Mouse (Mus musculus): ENCODE data around the gene Fyn. TPM values are rescaled to one million over a fixed set of nuclear protein-coding genes. Genes with fewer than 3 reads are reported as not detected.

Fyn gene
- total and polyA plus RNA-seq, 2 experiments from 2014 or later = 95.2 to 120 TPM

DNA sequence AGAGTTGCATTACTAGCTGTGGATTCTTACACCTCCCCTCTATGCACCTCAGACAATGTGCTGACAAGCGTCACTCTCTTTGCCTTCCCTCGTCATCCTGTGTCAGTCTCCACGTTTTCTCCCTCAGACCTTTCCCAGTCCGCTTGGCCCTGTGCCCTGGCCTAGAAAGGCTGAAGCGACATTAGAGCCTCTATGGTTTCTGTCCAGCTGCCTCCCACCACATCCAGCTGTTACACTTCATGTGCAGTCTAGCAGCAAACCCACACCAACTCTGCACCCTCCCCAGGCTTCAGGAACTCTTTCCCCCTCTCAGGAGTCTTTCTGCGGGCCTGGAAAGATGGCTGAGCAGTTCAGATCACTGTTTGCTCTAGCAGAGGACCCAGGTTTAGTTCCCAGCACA lies 98.7 kb downstream of the Fyn start:
- TF ChIP-seq CTCF (IDR thresholded peaks at IDR 0.05; ENCODE audit: low read depth) = no peak
- 59% methylated on average over 6 of the region's 6 CpGs for WGBS
- no peaks in the 10 kb centered on the region for H3K27me3 ChIP-seq (ENCODE audit: insufficient read depth, low read length)
- H3K9ac ChIP-seq (replicated peaks; ENCODE audit: low read length) = no peak overlapping the region
- no peak overlapping the region for H3K27ac ChIP-seq
- no peak overlapping the region for H3K4me2 ChIP-seq (ENCODE audit: low read depth, low read length)
- H3K4me3 ChIP-seq (ENCODE audit: low read length) = no peak overlapping the region
- H3K36me3 ChIP-seq (ENCODE audit: insufficient read depth, low read length) = no peaks in the 10 kb centered on the region
- H3K9me3 ChIP-seq (ENCODE audit: low read length) = no peaks in the 10 kb centered on the region
- DNase-seq (ENCODE audit: low spot score) (no peak), ATAC-seq (no peak)
- peaks cover 17% of the 10 kb centered on the region for H3K4me1 ChIP-seq (ENCODE audit: insufficient read depth, low read length)

- no peak overlapping the region for H3K9ac ChIP-seq (replicated peaks; ENCODE audit: low read length)
- no peak overlapping the region for H3K27ac ChIP-seq
- ATAC-seq = no peak
- no peak for DNase-seq (ENCODE audit: low spot score)
- no peak overlapping the region for H3K4me3 ChIP-seq (ENCODE audit: low read length)
- no peaks in the 10 kb centered on the region for H3K9me3 ChIP-seq (ENCODE audit: low read length)
- peaks cover 14% of the 10 kb centered on the region for H3K4me1 ChIP-seq (ENCODE audit: insufficient read depth, low read length)
- H3K36me3 ChIP-seq (ENCODE audit: insufficient read depth, low read length) = no peaks in the 10 kb centered on the region
- WGBS = 86% methylated on average over 7 of the region's 7 CpGs
- no peak overlapping the region for H3K4me2 ChIP-seq (ENCODE audit: low read depth, low read length)
- H3K27me3 ChIP-seq (ENCODE audit: insufficient read depth, low read length) = no peaks in the 10 kb centered on the region
- no peak for TF ChIP-seq CTCF (IDR thresholded peaks at IDR 0.05; ENCODE audit: low read depth)
Observed at GRCm38 (mm10) chr10:39467821-39468220, 99.2 kb downstream of the Fyn start.

DNA sequence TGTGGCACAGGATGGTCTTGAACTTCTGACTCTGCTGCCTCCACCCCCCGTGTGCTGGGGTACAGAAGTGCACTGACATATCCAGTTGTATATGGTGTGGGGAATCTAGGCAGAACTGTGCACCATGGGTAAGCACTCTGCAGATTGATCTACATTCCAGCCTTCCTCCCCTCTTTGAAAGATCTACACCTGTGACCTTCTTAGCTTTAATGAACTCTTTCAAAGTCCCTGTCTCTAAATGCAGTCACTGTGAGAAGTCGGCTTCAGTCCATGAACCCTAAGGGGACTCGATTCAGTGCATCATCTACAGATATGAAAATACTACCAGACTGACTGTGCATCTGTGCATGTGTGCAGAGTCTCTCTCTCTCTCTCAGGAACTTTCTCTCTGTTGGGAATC lies 99.9 kb downstream of the Fyn start:
- no peak for DNase-seq (ENCODE audit: low spot score)
- 79% methylated on average over 3 of the region's 3 CpGs for WGBS
- Histone ChIP-seq H3K9me3 (ENCODE audit: low read length) (no peaks in the 10 kb centered on the region), H3K27ac (no peak overlapping the region), H3K4me2 (ENCODE audit: low read depth, low read length) (no peak overlapping the region), H3K4me1 (ENCODE audit: insufficient read depth, low read length) (peaks cover 12% of the 10 kb centered on the region; the same call in 1 of the 2 replicates), H3K4me3 (ENCODE audit: low read length) (no peak overlapping the region), H3K36me3 (ENCODE audit: insufficient read depth, low read length) (no peaks in the 10 kb centered on the region), H3K27me3 (ENCODE audit: insufficient read depth, low read length) (no peaks in the 10 kb centered on the region), H3K9ac (replicated peaks; ENCODE audit: low read length) (no peak overlapping the region)
- no peak for TF ChIP-seq CTCF (IDR thresholded peaks at IDR 0.05; ENCODE audit: low read depth)
- ATAC-seq = no peak

GRCm38 (mm10) chr10:39469341-39469740 lies 100.7 kb downstream of the Fyn start:
- 77% methylated on average over 7 of the region's 7 CpGs for WGBS

DNA sequence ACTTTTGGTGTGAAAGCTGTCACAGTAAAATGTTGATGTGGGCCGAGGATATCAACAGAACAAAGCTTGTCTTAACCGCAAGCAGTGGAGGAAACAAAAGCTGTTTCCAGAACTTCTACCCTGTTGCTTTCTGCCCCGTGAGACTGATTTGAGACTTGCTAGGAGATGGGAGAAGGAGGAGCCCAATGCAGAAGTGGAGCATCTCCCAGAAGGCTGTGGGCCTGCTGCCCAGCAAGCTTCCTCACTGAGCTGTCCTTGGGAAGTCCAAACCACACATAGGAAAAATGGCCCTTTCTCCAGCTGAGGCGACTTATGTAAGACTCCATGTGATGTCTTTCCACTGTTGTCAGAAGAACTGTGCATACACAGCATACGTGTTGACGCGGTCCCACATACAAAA lies 101.7 kb downstream of the Fyn start:
- ATAC-seq (no peak), DNase-seq (ENCODE audit: low spot score) (no peak)
- H3K9ac ChIP-seq (replicated peaks; ENCODE audit: low read length) = no peak overlapping the region
- no peak for TF ChIP-seq CTCF (IDR thresholded peaks at IDR 0.05; ENCODE audit: low read depth)
- H3K27ac ChIP-seq = no peak overlapping the region
- H3K4me2 ChIP-seq (ENCODE audit: low read depth, low read length) = no peak overlapping the region
- H3K9me3 ChIP-seq (ENCODE audit: low read length) = no peaks in the 10 kb centered on the region
- H3K4me1 ChIP-seq (ENCODE audit: insufficient read depth, low read length) = peaks cover 12% of the 10 kb centered on the region; the same call in 1 of the 2 replicates
- no peaks in the 10 kb centered on the region for H3K36me3 ChIP-seq (ENCODE audit: insufficient read depth, low read length)
- no peak overlapping the region for H3K4me3 ChIP-seq (ENCODE audit: low read length)
- no peaks in the 10 kb centered on the region for H3K27me3 ChIP-seq (ENCODE audit: insufficient read depth, low read length)
- WGBS = 72% methylated on average over 7 of the region's 7 CpGs

More at GRCm38 (mm10) chr10:39469341-39469740, 100.7 kb downstream of the Fyn start:
- no peaks in the 10 kb centered on the region for H3K9me3 ChIP-seq (ENCODE audit: low read length)
- H3K36me3 ChIP-seq (ENCODE audit: insufficient read depth, low read length) = no peaks in the 10 kb centered on the region
- TF ChIP-seq CTCF (IDR thresholded peaks at IDR 0.05; ENCODE audit: low read depth) = no peak
- no peak overlapping the region for H3K9ac ChIP-seq (replicated peaks; ENCODE audit: low read length)
- H3K4me1 ChIP-seq (ENCODE audit: insufficient read depth, low read length) = peaks cover 12% of the 10 kb centered on the region; the same call in 1 of the 2 replicates
- DNase-seq (ENCODE audit: low spot score) = no peak
- no peak overlapping the region for H3K4me2 ChIP-seq (ENCODE audit: low read depth, low read length)
- ATAC-seq = no peak
- H3K27me3 ChIP-seq (ENCODE audit: insufficient read depth, low read length) = no peaks in the 10 kb centered on the region
- no peak overlapping the region for H3K27ac ChIP-seq
- H3K4me3 ChIP-seq (ENCODE audit: low read length) = no peak overlapping the region

GRCm38 (mm10) chr10:39471040-39471713 lies 102.5 kb downstream of the Fyn start:
- Histone ChIP-seq H3K4me2 (ENCODE audit: low read depth, low read length) (peak overlapping the region; percentile 32; the same call in 1 of the 2 replicates), H3K27ac (peak overlapping the region; percentile 78), H3K9me3 (ENCODE audit: low read length) (no peaks in the 10 kb centered on the region), H3K4me3 (ENCODE audit: low read length) (no peak overlapping the region), H3K9ac (replicated peaks; ENCODE audit: low read length) (no peak overlapping the region), H3K27me3 (ENCODE audit: insufficient read depth, low read length) (no peaks in the 10 kb centered on the region), H3K4me1 (ENCODE audit: insufficient read depth, low read length) (peaks cover 12% of the 10 kb centered on the region; the same call in 1 of the 2 replicates), H3K36me3 (ENCODE audit: insufficient read depth, low read length) (no peaks in the 10 kb centered on the region)
- ATAC-seq (no peak), DNase-seq (ENCODE audit: low spot score) (no peak)
- no peak for TF ChIP-seq CTCF (IDR thresholded peaks at IDR 0.05; ENCODE audit: low read depth)
- 54% methylated on average over 7 of the region's 7 CpGs for WGBS
